Mouse (Mus musculus): Measurements from ENCODE around the gene Msh5. TPM values are rescaled to one million over a fixed set of nuclear protein-coding genes. Genes with fewer than 3 reads are reported as not detected.
"Not testable (repeated sequence)": the region's sequence is repeated elsewhere in the genome, so short reads cannot be mapped to it uniquely, and the experiment has no call there.

Msh5 gene
- total RNA-seq, 2 experiments from 2014 or later, result not detected

DNA sequence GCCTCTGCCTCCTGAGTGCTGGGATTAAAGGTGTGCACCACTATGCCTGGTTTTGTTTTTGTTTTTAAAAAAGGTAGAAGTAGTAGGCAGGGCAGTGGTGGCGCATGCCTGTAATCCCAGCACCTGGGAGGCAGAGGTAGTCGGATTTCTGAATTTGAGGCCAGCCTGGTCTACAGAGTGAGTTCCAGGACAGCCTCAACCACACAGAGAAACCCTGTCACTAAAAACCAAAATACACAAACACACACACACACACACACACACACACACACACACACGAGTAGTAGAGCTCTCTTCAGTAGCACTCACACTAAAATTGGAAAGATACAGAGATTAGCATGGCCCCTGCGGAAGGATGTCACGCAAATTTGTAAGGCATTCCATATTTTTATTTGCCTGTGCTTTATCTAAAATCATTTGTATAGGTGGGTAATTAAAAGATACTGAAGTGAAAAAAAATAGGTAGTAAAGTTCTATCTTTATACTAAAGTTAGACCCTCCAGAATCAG, 2.4 kb upstream of the Msh5 start:
- DNase-seq, result no peak

DNA sequence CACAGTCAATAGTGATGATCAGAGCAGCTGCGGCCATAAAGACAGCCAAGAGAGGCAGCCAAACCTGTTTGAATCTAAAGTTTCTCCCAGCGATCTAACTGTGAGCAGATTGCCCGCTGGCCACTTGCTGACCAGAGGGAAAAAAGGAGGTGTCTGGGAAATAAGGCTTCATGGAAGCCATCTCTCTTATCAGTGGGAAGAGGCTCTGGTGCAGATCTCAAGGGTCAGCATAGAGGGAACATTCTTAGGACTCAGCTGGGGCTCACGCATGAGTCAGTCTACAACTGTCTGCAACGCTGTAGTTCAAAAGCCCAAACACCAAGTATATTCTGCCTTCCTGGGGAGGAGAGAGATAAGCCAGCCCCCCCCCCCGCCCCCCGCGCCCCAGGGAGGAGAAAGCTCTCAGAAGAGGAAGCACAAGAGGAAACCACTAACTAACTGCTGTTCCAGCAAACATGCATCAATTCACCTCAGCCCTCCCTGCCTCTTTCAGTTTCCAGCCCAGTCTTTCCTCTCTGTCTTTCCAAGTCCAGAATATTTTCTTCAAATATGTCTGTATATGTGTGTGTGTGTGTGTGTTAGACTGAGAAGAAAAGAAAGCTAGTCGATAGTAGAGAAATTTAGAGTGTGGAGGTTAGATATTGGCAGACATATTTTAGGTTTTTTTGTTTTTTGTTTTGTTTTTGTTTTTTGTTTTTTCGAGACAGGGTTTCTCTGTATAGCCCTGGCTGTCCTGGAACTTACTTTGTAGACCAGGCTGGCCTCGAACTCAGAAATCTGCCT, 1.8 kb upstream of the Msh5 start:
- peak; percentile 61 to 63 for DNase-seq

DNA sequence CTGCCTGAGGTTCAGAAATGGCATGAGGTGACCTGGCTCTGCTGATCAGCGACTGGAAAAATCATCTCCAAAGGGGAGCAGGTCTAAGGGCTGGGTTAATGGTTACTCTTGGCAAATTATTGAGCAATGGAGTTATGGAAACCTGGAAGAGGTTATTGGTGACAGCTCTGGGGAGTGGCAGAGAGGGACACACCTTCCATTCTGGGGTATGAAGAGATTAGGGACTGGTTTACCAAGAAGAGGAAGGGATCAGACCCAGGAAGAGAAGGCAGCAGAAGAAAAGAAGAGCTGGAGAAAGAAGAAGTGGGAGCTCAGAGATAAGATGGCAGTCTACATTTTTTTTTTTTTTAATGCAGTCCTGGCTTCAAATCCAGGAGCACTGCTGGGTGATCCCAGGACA, 1.1 kb upstream of the Msh5 start:
- peak in 1 of 2 experiments; percentile 34 for DNase-seq

DNA sequence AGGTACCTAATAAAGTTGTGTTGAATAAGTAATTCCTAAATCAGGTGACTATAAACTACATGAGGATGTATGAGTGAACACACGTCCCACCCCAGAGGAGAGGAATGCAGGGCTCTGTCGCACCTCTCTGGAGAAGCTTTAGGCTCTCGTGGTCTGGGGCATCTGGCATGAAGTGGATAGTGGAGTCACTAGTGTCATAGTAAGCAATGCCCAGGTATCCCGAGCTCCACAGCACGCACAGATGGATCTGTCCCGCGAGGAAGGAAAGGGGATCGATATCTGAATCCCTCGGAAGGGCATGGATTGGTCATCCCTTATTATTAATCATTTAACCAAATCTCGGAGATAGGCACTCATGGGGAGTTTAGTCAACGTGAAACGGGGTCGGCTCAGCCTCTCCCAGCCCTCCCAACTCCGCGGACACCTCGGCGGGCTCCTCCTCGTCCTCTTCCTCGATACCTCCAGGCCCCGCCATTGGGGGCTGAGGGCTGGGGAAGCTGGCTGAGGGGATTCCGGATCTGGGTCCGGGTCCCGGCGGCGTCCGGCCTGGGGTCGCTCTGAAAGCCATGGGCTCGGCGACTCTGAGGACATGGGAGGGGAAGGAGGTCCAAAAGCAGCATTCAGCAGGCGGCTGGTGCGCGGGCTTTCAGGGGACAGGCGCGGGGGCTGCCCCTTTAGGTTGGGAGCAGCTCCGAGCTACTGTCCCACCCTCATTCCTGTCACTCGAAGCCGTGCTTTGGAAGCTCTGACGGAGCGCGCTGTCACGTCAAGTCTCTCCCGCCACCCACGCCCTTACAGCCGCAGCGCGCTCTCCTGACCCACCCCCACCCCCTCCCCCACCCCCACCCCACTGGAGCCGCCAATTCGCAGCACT, 501 bp downstream of the Msh5 start:
- no peak for DNase-seq

- DNase-seq, result no peak
Observed at GRCm38 (mm10) chr17:35044904-35045806, 1.4 kb downstream of the Msh5 start.

- no peak for DNase-seq
Observed at GRCm38 (mm10) chr17:35043794-35044193, 2.8 kb downstream of the Msh5 start.

DNA sequence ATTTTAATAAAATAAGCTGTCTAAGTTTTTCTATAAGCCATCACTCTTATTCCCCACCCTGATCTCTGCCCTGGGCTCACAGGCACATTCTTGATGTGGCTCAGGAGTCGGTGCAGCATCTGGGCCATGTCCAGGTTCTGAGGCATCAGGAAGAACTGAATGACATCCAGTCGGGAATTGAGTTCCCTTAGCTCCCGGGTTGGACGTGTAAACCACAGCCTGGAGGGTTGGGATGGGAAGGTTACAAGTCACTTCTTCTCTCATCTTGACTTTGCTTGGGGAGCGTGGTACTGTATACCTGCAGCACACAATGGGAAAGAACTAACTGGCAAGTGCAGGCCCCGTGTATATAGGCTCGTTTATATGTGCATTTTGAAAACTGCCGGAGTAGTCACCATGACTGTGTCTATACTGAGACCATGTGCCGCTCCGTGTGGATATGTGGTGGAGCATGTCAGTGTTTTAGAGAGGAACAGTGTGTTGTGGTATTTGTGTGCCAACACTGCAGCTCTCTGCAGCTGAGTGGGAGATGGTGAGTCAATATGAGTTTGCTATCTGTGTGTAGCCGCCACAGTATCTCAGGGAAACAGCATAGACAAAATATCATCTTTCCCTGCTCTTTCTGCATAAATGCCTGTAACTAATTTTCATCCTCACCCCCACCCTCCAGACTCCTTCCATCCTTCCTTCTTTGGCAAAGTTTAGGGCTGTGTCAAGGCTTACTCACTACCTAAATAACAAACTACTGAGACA, 7.2 kb downstream of the Msh5 start:
- no peak for DNase-seq

GRCm38 (mm10) chr17:35034896-35035295, 11.6 kb downstream of the Msh5 start:
- no peak for DNase-seq

DNA sequence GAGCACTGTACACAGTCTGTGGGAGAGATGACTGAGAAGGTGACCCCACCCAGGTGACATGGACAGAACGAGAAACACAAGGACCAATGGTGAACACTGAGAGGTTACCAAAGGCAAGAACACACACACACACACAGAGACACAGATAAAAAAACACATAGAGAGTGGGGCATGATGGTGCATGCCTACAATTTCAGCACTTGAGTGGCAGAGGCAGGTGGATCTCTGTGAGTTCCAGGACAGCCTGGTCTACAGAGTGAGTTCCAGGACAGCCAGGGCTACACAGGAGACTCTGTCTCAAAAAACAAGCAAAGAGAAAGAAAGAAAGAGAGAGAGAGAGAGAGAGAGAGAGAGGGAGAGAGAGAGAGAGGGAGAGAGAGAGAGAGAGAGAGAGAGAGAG, 12.8 kb downstream of the Msh5 start:
- not testable (repeated sequence) for DNase-seq

GRCm38 (mm10) chr17:35032323-35032870, 14.1 kb downstream of the Msh5 start:
- no peak for DNase-seq

DNA sequence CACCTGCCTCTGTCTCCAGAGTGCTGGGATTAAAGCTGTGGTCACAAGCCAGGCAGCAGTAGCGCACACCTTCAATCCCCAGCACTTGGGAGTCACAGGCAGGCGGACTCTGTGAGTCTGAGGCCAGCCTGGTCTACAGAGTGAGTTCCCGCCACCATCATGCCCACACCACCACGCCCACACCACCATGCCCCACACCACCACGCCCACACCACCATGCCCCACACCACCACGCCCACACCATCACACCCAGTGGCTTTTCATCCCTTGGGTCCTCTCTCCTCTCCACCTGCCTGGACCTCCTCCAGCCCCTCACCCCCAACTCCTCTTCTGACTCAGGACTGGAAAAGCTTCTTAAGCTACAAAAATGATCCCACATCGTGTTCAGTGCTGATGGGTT, 14.7 kb downstream of the Msh5 start:
- DNase-seq, result no peak

DNA sequence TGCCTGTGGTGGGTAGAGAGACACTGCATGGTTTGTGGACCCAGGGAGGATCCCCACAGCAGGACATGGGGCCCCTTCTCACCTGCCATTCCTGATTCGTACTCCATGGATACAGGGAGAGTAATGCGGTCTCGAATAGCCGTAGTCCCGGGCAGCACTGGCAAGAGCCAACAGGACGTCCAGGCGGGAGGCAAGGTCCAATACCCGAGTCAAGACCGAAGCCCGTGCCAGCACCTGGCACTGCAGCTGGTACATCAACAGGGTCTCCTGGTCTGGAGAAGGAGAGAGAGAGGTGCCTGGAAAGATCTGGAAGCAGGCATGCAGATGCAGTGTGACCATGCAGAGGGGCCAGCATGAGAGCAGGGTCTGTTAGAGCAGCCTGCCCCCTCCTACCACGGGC, 15.3 kb downstream of the Msh5 start:
- DNase-seq, result no peak

DNA sequence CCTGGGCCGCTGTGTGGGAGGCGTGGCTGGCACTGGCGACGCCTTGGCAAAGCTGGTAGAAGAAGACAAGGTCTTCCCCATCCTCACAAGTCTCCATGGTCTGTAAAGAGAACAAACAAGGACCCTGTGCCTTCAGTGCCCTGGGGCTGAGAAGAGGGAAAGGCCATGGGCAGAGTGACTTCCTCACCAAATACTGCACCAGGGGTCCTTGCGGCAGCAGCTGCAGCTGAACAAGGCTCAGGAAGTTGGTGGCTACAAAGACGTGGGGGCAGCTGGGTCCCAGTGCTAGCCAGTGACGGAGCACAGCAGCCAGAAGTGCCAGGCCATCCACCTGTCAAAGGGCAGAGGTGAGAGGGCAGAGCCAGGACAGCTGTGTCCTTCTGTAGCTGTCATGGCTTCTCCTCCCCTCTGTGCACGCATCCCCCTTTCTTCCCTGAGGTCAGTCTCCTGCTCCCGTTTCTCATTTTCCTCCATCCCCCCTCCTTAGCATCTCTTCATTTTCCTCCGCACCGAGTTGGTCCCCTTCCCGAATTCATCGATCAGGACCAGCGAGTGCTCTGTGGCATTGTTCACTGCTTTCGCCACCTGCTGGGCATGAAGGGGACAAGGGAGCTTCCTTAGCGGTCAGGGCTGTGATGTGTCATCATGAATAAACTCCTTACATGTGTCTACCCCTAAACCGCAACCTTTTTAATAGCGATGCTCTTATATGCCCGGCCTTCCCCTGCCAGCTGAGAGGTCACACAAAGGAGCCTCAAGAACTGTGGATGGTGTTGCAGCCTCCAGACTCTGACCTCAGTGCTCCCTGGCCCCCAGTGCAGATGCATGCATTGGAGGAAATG, 16.6 kb downstream of the Msh5 start:
- DNase-seq, result no peak

GRCm38 (mm10) chr17:35028315-35028714, 18.2 kb downstream of the Msh5 start:
- no peak for DNase-seq

- no peak for DNase-seq
Observed at GRCm38 (mm10) chr17:35027277-35028068, 19.1 kb downstream of the Msh5 start, which contains the start of gene Sapcd1. Gene Sapcd1, minus strand, starts transcription at chr17:35028016.

- DNase-seq, result no peak
Observed at GRCm38 (mm10) chr17:35026206-35026605, 20.3 kb downstream of the Msh5 start.

GRCm38 (mm10) chr17:35024691-35025488, 21.7 kb downstream of the Msh5 start:
- peak in 1 of 2 experiments; percentile 42 for DNase-seq

- DNase-seq, result no peak
Observed at GRCm38 (mm10) chr17:35024261-35024660, 22.3 kb downstream of the Msh5 start.

Data from heart, adult 18-20 months (tissue).